Mouse (Mus musculus): ENCODE results near the gene Tssk1. TPM values are rescaled to one million over a fixed set of nuclear protein-coding genes. Genes with fewer than 3 reads are reported as not detected.

The Tssk1 gene
- polyA plus RNA-seq (2015; fragmentation: Nextera tagmentation; extraction: Ambion mirVana) = 0.04 TPM in 1 of 2 replicates, not detected in the other

GRCm38 (mm10) chr16:17893923-17894322, at the start of gene Tssk1:
Tssk1 (plus strand) TSS chr16:17894223.
- H3K9ac ChIP-seq (ENCODE audit: low read depth, low read length) = no peak within 1 kb of the TSS
- no peak for ATAC-seq
- H3K4me2 ChIP-seq (replicated peaks; ENCODE audit: low read depth) = no peak within 1 kb of the TSS
- WGBS = 86% methylated on average over 2 of the region's 2 CpGs
- TF ChIP-seq CTCF (IDR thresholded peaks at IDR 0.05; ENCODE audit: low read depth) = no peak
- no peak within 1 kb of the TSS for H3K27ac ChIP-seq (ENCODE audit: low read depth, low read length)
- no peaks in the 10 kb centered on the region for H3K27me3 ChIP-seq (replicated peaks; ENCODE audit: control insufficient read depth, insufficient read depth, low read length)
- H3K9me3 ChIP-seq (ENCODE audit: control insufficient read depth) = no peaks in the 10 kb centered on the region
- H3K4me3 ChIP-seq (ENCODE audit: low read depth, low read length) = no peak within 1 kb of the TSS
- H3K36me3 ChIP-seq (ENCODE audit: control insufficient read depth, insufficient read depth) = 0 out of 2 replicates have a peak, but pooled peaks cover 3% of the 10 kb centered on the region
- peaks cover 8% of the 10 kb centered on the region for H3K4me1 ChIP-seq (replicated peaks; ENCODE audit: control insufficient read depth, insufficient read depth, low read length)

DNA sequence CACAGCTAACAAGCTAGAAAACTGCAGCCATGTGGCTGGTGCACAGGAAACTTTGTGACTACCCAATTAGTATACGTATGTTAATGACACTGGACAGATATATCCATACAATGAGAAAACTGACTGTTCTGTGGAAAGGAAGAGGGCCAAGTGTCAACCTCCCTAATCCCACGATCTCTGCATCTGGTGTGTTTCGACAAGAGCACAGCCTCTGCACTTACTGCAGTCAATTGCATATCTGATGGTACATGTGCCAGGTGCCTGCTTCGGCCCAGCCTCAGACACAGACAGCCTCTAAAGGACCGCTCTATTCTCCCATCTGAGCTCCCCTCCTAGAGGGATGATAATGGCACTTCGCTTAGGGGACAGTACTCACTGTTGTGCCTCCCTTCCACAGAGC, 45.6 kb upstream of the Tssk1 start:
- no peak for TF ChIP-seq CTCF (IDR thresholded peaks at IDR 0.05; ENCODE audit: low read depth)
- Histone ChIP-seq H3K4me2 (replicated peaks; ENCODE audit: low read depth) (no peak overlapping the region), H3K4me1 (replicated peaks; ENCODE audit: control insufficient read depth, insufficient read depth, low read length) (no peaks in the 10 kb centered on the region), H3K27me3 (replicated peaks; ENCODE audit: control insufficient read depth, insufficient read depth, low read length) (no peaks in the 10 kb centered on the region), H3K9ac (ENCODE audit: low read depth, low read length) (no peak overlapping the region), H3K27ac (ENCODE audit: low read depth, low read length) (no peak overlapping the region), H3K4me3 (ENCODE audit: low read depth, low read length) (no peak overlapping the region), H3K9me3 (ENCODE audit: control insufficient read depth) (no peaks in the 10 kb centered on the region), H3K36me3 (ENCODE audit: control insufficient read depth, insufficient read depth) (peaks cover 87% of the 10 kb centered on the region)
- WGBS = 94% methylated on average over 6 of the region's 6 CpGs
- ATAC-seq = no peak

- Histone ChIP-seq H3K27ac (ENCODE audit: low read depth, low read length) (no peak overlapping the region), H3K27me3 (replicated peaks; ENCODE audit: control insufficient read depth, insufficient read depth, low read length) (no peaks in the 10 kb centered on the region), H3K4me3 (ENCODE audit: low read depth, low read length) (no peak overlapping the region), H3K9ac (ENCODE audit: low read depth, low read length) (no peak overlapping the region), H3K9me3 (ENCODE audit: control insufficient read depth) (no peaks in the 10 kb centered on the region), H3K4me2 (replicated peaks; ENCODE audit: low read depth) (no peak overlapping the region), H3K4me1 (replicated peaks; ENCODE audit: control insufficient read depth, insufficient read depth, low read length) (no peaks in the 10 kb centered on the region), H3K36me3 (ENCODE audit: control insufficient read depth, insufficient read depth) (peaks cover 86% of the 10 kb centered on the region)
- WGBS = 18% methylated on average over 1 of the region's 1 CpGs
- peak; percentile 88 for TF ChIP-seq CTCF (IDR thresholded peaks at IDR 0.05; ENCODE audit: low read depth)
- no peak for ATAC-seq
These were observed 45.1 kb upstream of the Tssk1 start for GRCm38 (mm10) chr16:17848928-17849327.

DNA sequence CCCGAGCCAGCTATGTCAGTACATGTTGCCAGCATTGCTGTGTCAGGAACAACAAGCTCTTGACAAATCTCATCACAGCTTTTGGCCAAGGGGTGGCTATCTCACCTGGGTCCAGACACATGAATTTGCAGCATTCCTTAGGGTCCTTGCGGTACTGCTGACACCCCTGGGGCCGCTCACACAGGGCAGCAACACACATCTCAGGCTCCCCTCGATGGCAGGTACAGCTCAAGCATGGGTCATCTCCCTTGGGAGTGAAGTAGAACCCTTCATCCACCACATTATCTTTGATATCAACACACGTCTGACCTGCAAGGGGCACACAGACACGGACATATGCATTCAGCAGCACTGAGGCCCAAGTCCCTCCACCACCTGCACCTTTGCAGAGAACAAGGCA, 44.5 kb upstream of the Tssk1 start:
- H3K9ac ChIP-seq (ENCODE audit: low read depth, low read length) = no peak overlapping the region
- WGBS = 83% methylated on average over 6 of the region's 6 CpGs
- no peaks in the 10 kb centered on the region for H3K9me3 ChIP-seq (ENCODE audit: control insufficient read depth)
- H3K4me1 ChIP-seq (replicated peaks; ENCODE audit: control insufficient read depth, insufficient read depth, low read length) = no peaks in the 10 kb centered on the region
- peaks cover 86% of the 10 kb centered on the region for H3K36me3 ChIP-seq (ENCODE audit: control insufficient read depth, insufficient read depth)
- H3K27ac ChIP-seq (ENCODE audit: low read depth, low read length) = no peak overlapping the region
- no peak for TF ChIP-seq CTCF (IDR thresholded peaks at IDR 0.05; ENCODE audit: low read depth)
- H3K4me2 ChIP-seq (replicated peaks; ENCODE audit: low read depth) = no peak overlapping the region
- ATAC-seq = no peak
- no peaks in the 10 kb centered on the region for H3K27me3 ChIP-seq (replicated peaks; ENCODE audit: control insufficient read depth, insufficient read depth, low read length)
- H3K4me3 ChIP-seq (ENCODE audit: low read depth, low read length) = no peak overlapping the region

- 96% methylated on average over 5 of the region's 5 CpGs for WGBS
- TF ChIP-seq CTCF (IDR thresholded peaks at IDR 0.05; ENCODE audit: low read depth) = no peak
- peaks cover 84% of the 10 kb centered on the region for H3K36me3 ChIP-seq (ENCODE audit: control insufficient read depth, insufficient read depth)
- no peaks in the 10 kb centered on the region for H3K27me3 ChIP-seq (replicated peaks; ENCODE audit: control insufficient read depth, insufficient read depth, low read length)
- ATAC-seq = no peak
- H3K4me3 ChIP-seq (ENCODE audit: low read depth, low read length) = no peak overlapping the region
- H3K9me3 ChIP-seq (ENCODE audit: control insufficient read depth) = no peaks in the 10 kb centered on the region
- H3K4me2 ChIP-seq (replicated peaks; ENCODE audit: low read depth) = no peak overlapping the region
- no peaks in the 10 kb centered on the region for H3K4me1 ChIP-seq (replicated peaks; ENCODE audit: control insufficient read depth, insufficient read depth, low read length)
- no peak overlapping the region for H3K9ac ChIP-seq (ENCODE audit: low read depth, low read length)
- no peak overlapping the region for H3K27ac ChIP-seq (ENCODE audit: low read depth, low read length)
These were observed 42.7 kb upstream of the Tssk1 start for GRCm38 (mm10) chr16:17851331-17851730.

DNA sequence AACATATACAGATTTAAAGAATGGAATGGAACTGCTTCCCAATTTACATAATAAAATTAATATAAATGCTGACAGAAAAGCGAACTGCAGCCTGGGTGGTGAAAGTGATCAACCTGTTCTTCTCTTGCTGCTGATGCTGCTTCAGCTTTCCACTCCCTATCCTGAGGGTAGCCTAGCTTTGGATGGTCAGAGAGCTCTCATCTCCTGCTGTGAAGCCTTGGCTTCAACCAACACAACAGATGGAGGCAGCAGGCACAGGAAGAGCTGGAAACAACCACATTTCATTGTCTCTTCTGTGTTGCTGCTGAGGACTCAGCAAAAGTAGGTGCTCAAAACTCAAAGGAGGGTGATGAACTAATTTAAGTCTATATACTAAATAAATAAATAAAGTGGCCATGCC, 42.2 kb upstream of the Tssk1 start:
- H3K9ac ChIP-seq (ENCODE audit: low read depth, low read length) = no peak overlapping the region
- TF ChIP-seq CTCF (IDR thresholded peaks at IDR 0.05; ENCODE audit: low read depth) = no peak
- peaks cover 85% of the 10 kb centered on the region for H3K36me3 ChIP-seq (ENCODE audit: control insufficient read depth, insufficient read depth)
- no peak overlapping the region for H3K4me2 ChIP-seq (replicated peaks; ENCODE audit: low read depth)
- WGBS = 100% methylated on average over 1 of the region's 1 CpGs
- ATAC-seq = no peak
- no peaks in the 10 kb centered on the region for H3K27me3 ChIP-seq (replicated peaks; ENCODE audit: control insufficient read depth, insufficient read depth, low read length)
- no peak overlapping the region for H3K4me3 ChIP-seq (ENCODE audit: low read depth, low read length)
- no peaks in the 10 kb centered on the region for H3K9me3 ChIP-seq (ENCODE audit: control insufficient read depth)
- H3K27ac ChIP-seq (ENCODE audit: low read depth, low read length) = no peak overlapping the region
- H3K4me1 ChIP-seq (replicated peaks; ENCODE audit: control insufficient read depth, insufficient read depth, low read length) = no peaks in the 10 kb centered on the region

- WGBS = 83% methylated on average over 2 of the region's 2 CpGs
- Histone ChIP-seq H3K27ac (ENCODE audit: low read depth, low read length) (no peak overlapping the region), H3K9ac (ENCODE audit: low read depth, low read length) (no peak overlapping the region), H3K9me3 (ENCODE audit: control insufficient read depth) (no peaks in the 10 kb centered on the region), H3K27me3 (replicated peaks; ENCODE audit: control insufficient read depth, insufficient read depth, low read length) (no peaks in the 10 kb centered on the region), H3K4me1 (replicated peaks; ENCODE audit: control insufficient read depth, insufficient read depth, low read length) (no peaks in the 10 kb centered on the region), H3K36me3 (ENCODE audit: control insufficient read depth, insufficient read depth) (peaks cover 88% of the 10 kb centered on the region), H3K4me3 (ENCODE audit: low read depth, low read length) (no peak overlapping the region), H3K4me2 (replicated peaks; ENCODE audit: low read depth) (no peak overlapping the region)
- no peak for TF ChIP-seq CTCF (IDR thresholded peaks at IDR 0.05; ENCODE audit: low read depth)
- ATAC-seq = no peak
These were observed 40.8 kb upstream of the Tssk1 start for GRCm38 (mm10) chr16:17853263-17853662.
